Mouse (Mus musculus) spleen, adult 2 months (tissue): ENCODE data around the gene Cggbp1. TPM values are rescaled to one million over a fixed set of nuclear protein-coding genes. Genes with fewer than 3 reads are reported as not detected.

ENCODE experiments used
- DNase-seq, 2 experiments: peaks; one replicate each; pipeline versions ENCODE4 v3.0.0 to v3.0.0-alpha.2; 2012 to 2021; ENCODE audit warnings: low spot score in 2 of 2, low read depth in 1 of 2
- H3K27ac ChIP-seq: fragments of 200-500 bp; 2 replicates; pipeline ENCODE4 v1.5.1; 2012; ENCODE audit warnings: low read length, inconsistent platforms; ENCODE audit not compliant: insufficient read depth
- H3K27me3 ChIP-seq: fragments of 200-500 bp; 2 replicates; pipeline ENCODE4 v1.6.1; 2012; ENCODE audit warnings: mild to moderate bottlenecking, moderate library complexity, low read length, inconsistent platforms; ENCODE audit not compliant: control insufficient read depth, insufficient read depth
- H3K36me3 ChIP-seq: fragments of 200-500 bp; 2 replicates; pipeline ENCODE4 v1.6.1; 2012; ENCODE audit warnings: mild to moderate bottlenecking, low read length, inconsistent platforms; ENCODE audit not compliant: control insufficient read depth, insufficient read depth
- H3K4me1 ChIP-seq: fragments of 200-500 bp; 2 replicates; pipeline ENCODE4 v1.6.1; 2011; ENCODE audit warnings: inconsistent platforms; ENCODE audit not compliant: control insufficient read depth, insufficient read depth, insufficient read length
- H3K4me3 ChIP-seq: fragments of 200-500 bp; 2 replicates; pipeline ENCODE4 v1.5.1; 2011; ENCODE audit warnings: mild to moderate bottlenecking, inconsistent platforms; ENCODE audit not compliant: insufficient read depth, insufficient read length; ENCODE audit errors: extremely low read depth
- CTCF ChIP-seq: fragments of 200-500 bp; IDR thresholded peaks from 2 replicates; pipeline ENCODE4 v1.5.1; 2011; ENCODE audit warnings: mild to moderate bottlenecking, inconsistent platforms; ENCODE audit not compliant: insufficient read depth, insufficient read length, insufficient replicate concordance; ENCODE audit errors: extremely low read depth
- POLR2A ChIP-seq: fragments of 200-500 bp; IDR thresholded peaks from 2 replicates; pipeline ENCODE4 v1.6.1; 2011; ENCODE audit warnings: low read depth, low read length, inconsistent platforms
- WGBS: fragments of 180-500 bp; shearing (Covaris S2); methylation state at CpG from one replicate; pipeline ENCODE4 v1.1.7; 2018; 5-methylcytosine and 5-hydroxymethylcytosine counted together
- polyA plus RNA-seq: library from polyadenylated mRNA; depleted of rRNA; stranded (reverse); fragments of >200 nt; gene quantifications from 2 replicates; pipeline ENCODE4 v1.2.3, GENCODE M21; 2012

The Cggbp1 gene
- polyA plus RNA-seq, 1 experiment, result 6.9 TPM

GRCm38 (mm10) chr16:64835996-64836545, 15.7 kb upstream of the Cggbp1 start:
- 85% methylated on average over 1 of the region's 1 CpGs for WGBS
- peak overlapping the region; percentile 38; the same call in 1 of the 2 replicates for H3K27ac ChIP-seq
- H3K4me3 ChIP-seq, result no peak overlapping the region
- no peaks in the 10 kb centered on the region for H3K36me3 ChIP-seq
- no peak for DNase-seq
- no peaks in the 10 kb centered on the region for H3K27me3 ChIP-seq
- no peaks in the 10 kb centered on the region; the same call in 1 of the 2 replicates for H3K4me1 ChIP-seq
- TF ChIP-seq POLR2A, result no peak
- TF ChIP-seq CTCF, result no peak

- H3K4me1 ChIP-seq, result no peaks in the 10 kb centered on the region; the same call in 1 of the 2 replicates
- no peaks in the 10 kb centered on the region for H3K27me3 ChIP-seq
- no peak overlapping the region for H3K27ac ChIP-seq
- TF ChIP-seq POLR2A, result no peak
- no peak for TF ChIP-seq CTCF
- H3K4me3 ChIP-seq, result no peak overlapping the region
- WGBS, result 78% methylated on average over 2 of the region's 2 CpGs
- no peaks in the 10 kb centered on the region for H3K36me3 ChIP-seq
- no peak for DNase-seq
Observed at GRCm38 (mm10) chr16:64836709-64837108, 15.1 kb upstream of the Cggbp1 start.

DNA sequence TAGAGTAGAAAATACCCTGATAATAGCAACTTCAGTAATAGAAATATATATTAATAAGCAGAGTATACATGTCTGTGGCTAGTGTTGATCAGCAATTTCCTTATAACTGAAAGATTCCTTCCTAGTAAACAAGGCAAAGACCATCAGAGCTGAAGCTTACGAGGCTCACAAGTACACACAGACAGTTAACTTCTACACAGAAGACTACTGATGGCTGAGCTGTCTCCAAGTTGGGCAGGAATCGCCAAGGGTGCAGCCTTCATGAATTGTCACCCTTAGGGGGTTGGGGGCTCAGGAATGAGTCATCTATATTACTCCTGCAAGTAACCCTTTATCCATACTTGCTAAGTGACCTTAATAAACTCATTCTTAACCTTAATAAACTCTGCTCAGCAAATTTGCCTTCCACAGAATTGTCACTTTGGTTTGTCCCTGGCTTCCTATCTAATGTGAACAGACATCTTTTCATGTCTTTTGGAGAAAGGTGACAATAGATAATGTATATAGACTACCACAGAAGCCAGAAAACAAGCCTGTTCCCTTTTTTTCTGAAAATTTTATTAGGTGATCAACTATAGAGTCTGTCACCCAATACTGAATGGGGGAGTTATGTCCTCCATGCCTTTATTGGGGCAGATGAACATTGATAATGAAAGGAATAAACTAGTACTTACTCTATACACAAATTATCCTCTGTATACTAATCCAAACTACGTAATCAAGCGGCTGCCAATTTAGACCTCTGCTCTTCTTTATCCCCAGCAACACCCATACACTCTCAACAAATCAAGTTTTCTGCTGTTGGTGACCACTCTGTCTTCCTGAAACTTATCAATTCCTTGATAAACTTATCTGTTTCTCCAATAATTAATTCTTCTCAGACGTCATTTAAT, 10.1 kb upstream of the Cggbp1 start:
- H3K4me3 ChIP-seq, result no peak overlapping the region
- TF ChIP-seq POLR2A (no peak), CTCF (no peak)
- H3K4me1 ChIP-seq, result no peaks in the 10 kb centered on the region; the same call in 1 of the 2 replicates
- whole genome bisulfite sequencing, result 86% methylated on average over 5 of the region's 5 CpGs
- DNase-seq, result no peak
- H3K27ac ChIP-seq, result no peak overlapping the region
- H3K27me3 ChIP-seq, result no peaks in the 10 kb centered on the region
- H3K36me3 ChIP-seq, result no peaks in the 10 kb centered on the region

DNA sequence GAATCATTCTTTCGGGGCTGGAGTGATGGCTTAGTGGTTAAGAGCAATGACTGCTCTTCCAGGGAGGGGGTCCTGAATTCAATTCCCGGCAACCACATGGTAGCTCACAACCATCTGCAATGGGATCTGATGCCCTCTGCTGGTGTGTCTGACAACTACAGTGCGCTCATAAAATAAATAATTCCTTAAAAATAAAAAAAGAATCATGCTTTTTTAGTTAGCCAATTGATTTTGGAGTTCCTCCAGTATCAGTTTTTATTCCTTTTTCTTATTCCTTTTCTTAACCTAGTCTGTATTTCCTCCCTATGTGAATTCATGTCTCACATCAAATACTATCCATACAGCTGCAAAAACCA, 9.4 kb upstream of the Cggbp1 start:
- Histone ChIP-seq H3K27ac (no peak overlapping the region), H3K36me3 (no peaks in the 10 kb centered on the region), H3K4me1 (no peaks in the 10 kb centered on the region), H3K4me3 (no peak overlapping the region), H3K27me3 (no peaks in the 10 kb centered on the region)
- whole genome bisulfite sequencing, result 93% methylated on average over 3 of the region's 3 CpGs
- TF ChIP-seq POLR2A, result no peak
- no peak for TF ChIP-seq CTCF
- DNase-seq, result no peak

- no peak for TF ChIP-seq POLR2A
- peak; percentile 15; the same call in 1 of the 2 replicates for TF ChIP-seq CTCF
- peak in 1 of 2 experiments; percentile 15 for DNase-seq
- Histone ChIP-seq H3K4me1 (no peaks in the 10 kb centered on the region), H3K4me3 (no peak overlapping the region), H3K27ac (no peak overlapping the region), H3K27me3 (no peaks in the 10 kb centered on the region), H3K36me3 (no peaks in the 10 kb centered on the region)
- 85% methylated on average over 8 of the region's 8 CpGs for WGBS
Observed at GRCm38 (mm10) chr16:64845947-64846346, 5.8 kb upstream of the Cggbp1 start.

DNA sequence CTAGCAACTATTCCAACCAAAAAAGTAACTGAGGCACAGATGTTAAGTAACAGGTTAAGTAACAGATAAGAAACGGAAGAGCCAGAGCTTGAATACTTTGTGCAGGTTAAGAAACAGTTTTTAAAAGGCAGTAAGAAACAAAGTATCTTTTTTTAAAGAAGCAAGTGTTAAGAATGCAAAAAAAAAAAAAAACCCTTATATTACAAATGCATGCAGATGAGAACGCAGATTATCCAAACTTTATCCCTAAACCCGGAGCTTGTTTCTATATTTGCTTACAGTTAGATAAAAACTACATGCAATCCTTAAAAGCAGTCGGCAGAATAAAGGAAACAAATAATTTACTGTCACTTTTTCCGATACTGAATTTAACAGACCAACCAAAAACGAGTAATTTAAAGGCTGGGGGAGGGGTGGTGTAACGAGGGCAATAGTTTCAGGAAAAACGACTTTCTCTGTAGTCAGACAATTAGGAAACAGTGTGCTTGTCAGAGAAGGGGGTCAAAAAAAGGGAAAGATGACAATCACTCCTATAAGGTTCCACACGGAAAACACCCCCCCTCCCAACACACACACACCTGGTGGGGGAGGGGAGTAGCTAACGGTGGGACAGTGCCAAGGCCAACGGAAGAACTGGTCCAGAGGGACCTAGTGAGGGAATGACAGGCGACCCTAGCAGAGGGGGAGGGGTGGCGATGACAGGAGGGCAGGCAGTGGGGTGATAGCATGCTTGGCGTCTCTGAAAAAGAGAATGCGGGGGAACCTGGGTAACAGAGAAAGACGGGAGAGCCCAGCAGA, 1.3 kb upstream of the Cggbp1 start:
- H3K27ac ChIP-seq, result peak overlapping the region; percentile 94; the same call in 1 of the 2 replicates
- TF ChIP-seq POLR2A, result no peak
- TF ChIP-seq CTCF, result no peak
- DNase-seq, result peak in 1 of 2 experiments; percentile 25
- H3K4me1 ChIP-seq, result no peaks in the 10 kb centered on the region; the same call in none of the 2 replicates
- H3K4me3 ChIP-seq, result peak overlapping the region; percentile 92
- H3K27me3 ChIP-seq, result no peaks in the 10 kb centered on the region
- peaks cover 7% of the 10 kb centered on the region for H3K36me3 ChIP-seq
- WGBS, result 2% methylated on average over 16 of the region's 16 CpGs
